Mouse (Mus musculus): ENCODE data around the gene Crim1. TPM values are rescaled to one million over a fixed set of nuclear protein-coding genes. Genes with fewer than 3 reads are reported as not detected.

Crim1 gene
- polyA plus RNA-seq, 1 experiment, result 1.1 TPM

- TF ChIP-seq E2F4 (IDR thresholded peaks at IDR 0.05; ENCODE audit: insufficient read depth), result no peak
- no peak for TF ChIP-seq CEBPB (IDR thresholded peaks at IDR 0.05; ENCODE audit: insufficient read depth, poor library complexity, severe bottlenecking)
- TF ChIP-seq TCF3 (IDR thresholded peaks at IDR 0.05; ENCODE audit: insufficient read length, low read depth), result no peak
- no peak for TF ChIP-seq MAX (IDR thresholded peaks at IDR 0.05; ENCODE audit: low read depth)
- TF ChIP-seq POLR2AphosphoS2 (IDR thresholded peaks at IDR 0.05; ENCODE audit: insufficient read length, low read depth), result no peak
- H3ac ChIP-seq (ENCODE audit: control insufficient read depth, insufficient read length), result no peak overlapping the region
- H3K4me3 ChIP-seq, result no peak overlapping the region
- no peaks in the 10 kb centered on the region for H3K27me3 ChIP-seq (ENCODE audit: control insufficient read depth, insufficient read depth, insufficient read length)
- no peaks in the 10 kb centered on the region for H3K79me2 ChIP-seq (ENCODE audit: control insufficient read depth, insufficient read depth)
- no peaks in the 10 kb centered on the region for H3K36me3 ChIP-seq (ENCODE audit: control insufficient read depth, insufficient read depth)
- no peak overlapping the region for H3K4me2 ChIP-seq (ENCODE audit: low read depth)
Measured at GRCm38 (mm10) chr17:78196184-78196583, 3.9 kb upstream of the Crim1 start.

- no peak overlapping the region for H3K4me3 ChIP-seq
- no peak overlapping the region for H3ac ChIP-seq (ENCODE audit: control insufficient read depth, insufficient read length)
- no peaks in the 10 kb centered on the region for H3K36me3 ChIP-seq (ENCODE audit: control insufficient read depth, insufficient read depth)
- no peak for TF ChIP-seq MYOG (IDR thresholded peaks at IDR 0.05; ENCODE audit: control insufficient read depth in 1 of 3, insufficient read depth in 1 of 3, insufficient read length in 2 of 3, low read depth in 2 of 3)
- no peak for TF ChIP-seq MYOD1 (IDR thresholded peaks at IDR 0.05; ENCODE audit: control insufficient read depth in 1 of 3, insufficient read length in 2 of 3, low read depth in 2 of 3)
- H3K79me2 ChIP-seq (ENCODE audit: control insufficient read depth, insufficient read depth), result no peaks in the 10 kb centered on the region
- H3K4me2 ChIP-seq (ENCODE audit: low read depth), result no peak overlapping the region
- no peaks in the 10 kb centered on the region for H3K27me3 ChIP-seq (ENCODE audit: control insufficient read depth, insufficient read depth, insufficient read length)
Measured at GRCm38 (mm10) chr17:78197111-78197510, 2.9 kb upstream of the Crim1 start.

- Histone ChIP-seq H3K79me2 (ENCODE audit: control insufficient read depth, insufficient read depth) (no peaks in the 10 kb centered on the region), H3K27me3 (ENCODE audit: control insufficient read depth, insufficient read depth, insufficient read length) (no peaks in the 10 kb centered on the region), H3K4me3 (no peak overlapping the region), H3K36me3 (ENCODE audit: control insufficient read depth, insufficient read depth) (no peaks in the 10 kb centered on the region), H3K4me2 (ENCODE audit: low read depth) (no peak overlapping the region), H3ac (ENCODE audit: control insufficient read depth, insufficient read length) (no peak overlapping the region)
- TF ChIP-seq MYOG (IDR thresholded peaks at IDR 0.05; ENCODE audit: control insufficient read depth in 1 of 3, insufficient read depth in 1 of 3, insufficient read length in 2 of 3, low read depth in 2 of 3) (no peak), TCF3 (IDR thresholded peaks at IDR 0.05; ENCODE audit: insufficient read length, low read depth) (no peak), MAX (IDR thresholded peaks at IDR 0.05; ENCODE audit: low read depth) (no peak), REST (IDR thresholded peaks at IDR 0.05; ENCODE audit: insufficient read depth, insufficient read length) (no peak), POLR2A (IDR thresholded peaks at IDR 0.05; ENCODE audit: insufficient read length, low read depth) (no peak), USF1 (IDR thresholded peaks at IDR 0.05; ENCODE audit: low read depth) (no peak), CEBPB (IDR thresholded peaks at IDR 0.05; ENCODE audit: insufficient read depth, poor library complexity, severe bottlenecking) (no peak), SRF (IDR thresholded peaks at IDR 0.05; ENCODE audit: control insufficient read depth, insufficient read length, low read depth) (no peak), TCF12 (IDR thresholded peaks at IDR 0.05; ENCODE audit: insufficient read depth, poor library complexity, severe bottlenecking) (no peak), MYOD1 (IDR thresholded peaks at IDR 0.05; ENCODE audit: control insufficient read depth in 1 of 3, insufficient read length in 2 of 3, low read depth in 2 of 3) (no peak), POLR2AphosphoS2 (IDR thresholded peaks at IDR 0.05; ENCODE audit: insufficient read length, low read depth) (no peak), E2F4 (IDR thresholded peaks at IDR 0.05; ENCODE audit: insufficient read depth) (no peak)
Measured at GRCm38 (mm10) chr17:78198140-78198539, 1.9 kb upstream of the Crim1 start.

GRCm38 (mm10) chr17:78198820-78199219, 1.2 kb upstream of the Crim1 start:
- no peaks in the 10 kb centered on the region for H3K79me2 ChIP-seq (ENCODE audit: control insufficient read depth, insufficient read depth)
- no peak overlapping the region for H3K4me2 ChIP-seq (ENCODE audit: low read depth)
- H3K36me3 ChIP-seq (ENCODE audit: control insufficient read depth, insufficient read depth), result no peaks in the 10 kb centered on the region
- no peak for TF ChIP-seq CEBPB (IDR thresholded peaks at IDR 0.05; ENCODE audit: insufficient read depth, poor library complexity, severe bottlenecking)
- no peak for TF ChIP-seq TCF12 (IDR thresholded peaks at IDR 0.05; ENCODE audit: insufficient read depth, poor library complexity, severe bottlenecking)
- TF ChIP-seq MYOD1 (IDR thresholded peaks at IDR 0.05; ENCODE audit: control insufficient read depth in 1 of 3, insufficient read length in 2 of 3, low read depth in 2 of 3), result no peak
- no peak for TF ChIP-seq MYOG (IDR thresholded peaks at IDR 0.05; ENCODE audit: control insufficient read depth in 1 of 3, insufficient read depth in 1 of 3, insufficient read length in 2 of 3, low read depth in 2 of 3)
- TF ChIP-seq USF1 (IDR thresholded peaks at IDR 0.05; ENCODE audit: low read depth), result no peak
- no peak for TF ChIP-seq POLR2A (IDR thresholded peaks at IDR 0.05; ENCODE audit: insufficient read length, low read depth)
- no peak for TF ChIP-seq E2F4 (IDR thresholded peaks at IDR 0.05; ENCODE audit: insufficient read depth)
- no peak for TF ChIP-seq SRF (IDR thresholded peaks at IDR 0.05; ENCODE audit: control insufficient read depth, insufficient read length, low read depth)
- no peak for TF ChIP-seq POLR2AphosphoS2 (IDR thresholded peaks at IDR 0.05; ENCODE audit: insufficient read length, low read depth)
- no peak for TF ChIP-seq MAX (IDR thresholded peaks at IDR 0.05; ENCODE audit: low read depth)
- no peak for TF ChIP-seq TCF3 (IDR thresholded peaks at IDR 0.05; ENCODE audit: insufficient read length, low read depth)
- no peak for TF ChIP-seq REST (IDR thresholded peaks at IDR 0.05; ENCODE audit: insufficient read depth, insufficient read length)
- no peaks in the 10 kb centered on the region for H3K27me3 ChIP-seq (ENCODE audit: control insufficient read depth, insufficient read depth, insufficient read length)
- H3ac ChIP-seq (ENCODE audit: control insufficient read depth, insufficient read length), result no peak overlapping the region
- peak overlapping the region; percentile 26 for H3K4me3 ChIP-seq

GRCm38 (mm10) chr17:78199231-78199625, 820 bp upstream of the Crim1 start:
- Histone ChIP-seq H3K4me3 (peak overlapping the region; percentile 26), H3K27me3 (ENCODE audit: control insufficient read depth, insufficient read depth, insufficient read length) (no peaks in the 10 kb centered on the region), H3K36me3 (ENCODE audit: control insufficient read depth, insufficient read depth) (no peaks in the 10 kb centered on the region), H3K4me2 (ENCODE audit: low read depth) (peak overlapping the region; percentile 71), H3K79me2 (ENCODE audit: control insufficient read depth, insufficient read depth) (no peaks in the 10 kb centered on the region), H3ac (ENCODE audit: control insufficient read depth, insufficient read length) (no peak overlapping the region)
- no peak for TF ChIP-seq CEBPB (IDR thresholded peaks at IDR 0.05; ENCODE audit: insufficient read depth, poor library complexity, severe bottlenecking)
- no peak for TF ChIP-seq POLR2A (IDR thresholded peaks at IDR 0.05; ENCODE audit: insufficient read length, low read depth)
- TF ChIP-seq TCF12 (IDR thresholded peaks at IDR 0.05; ENCODE audit: insufficient read depth, poor library complexity, severe bottlenecking), result no peak
- no peak for TF ChIP-seq MAX (IDR thresholded peaks at IDR 0.05; ENCODE audit: low read depth)
- no peak for TF ChIP-seq SRF (IDR thresholded peaks at IDR 0.05; ENCODE audit: control insufficient read depth, insufficient read length, low read depth)
- TF ChIP-seq USF1 (IDR thresholded peaks at IDR 0.05; ENCODE audit: low read depth), result no peak
- no peak for TF ChIP-seq REST (IDR thresholded peaks at IDR 0.05; ENCODE audit: insufficient read depth, insufficient read length)
- TF ChIP-seq POLR2AphosphoS2 (IDR thresholded peaks at IDR 0.05; ENCODE audit: insufficient read length, low read depth), result no peak
- TF ChIP-seq MYOD1 (IDR thresholded peaks at IDR 0.05; ENCODE audit: control insufficient read depth in 1 of 3, insufficient read length in 2 of 3, low read depth in 2 of 3), result no peak
- no peak for TF ChIP-seq MYOG (IDR thresholded peaks at IDR 0.05; ENCODE audit: control insufficient read depth in 1 of 3, insufficient read depth in 1 of 3, insufficient read length in 2 of 3, low read depth in 2 of 3)
- no peak for TF ChIP-seq E2F4 (IDR thresholded peaks at IDR 0.05; ENCODE audit: insufficient read depth)
- no peak for TF ChIP-seq TCF3 (IDR thresholded peaks at IDR 0.05; ENCODE audit: insufficient read length, low read depth)
